ENCODE assay signal across 8 mouse cellular contexts in genomic region chr17:30635367-30635766, GRCm38 (mm10). TPM values are rescaled to one million over a fixed set of nuclear protein-coding genes. Genes with fewer than 3 reads are reported as not detected.
DNase-seq lines count a peak whose midpoint lies in the region; ATAC-seq lines count a peak whose summit lies in the region.
"Had no signal": no experiment of that assay in that cellular context is flagged by ENCODE, and none has a peak within 500 bp of the region (broad histone marks: within the 10 kb centered on the region; RNA-seq: fewer than 3 reads in every experiment).

No protein-coding gene starts in this region.

- no peaks in the 10 kb centered on the region for H3K36me3 ChIP-seq in neural tube, embryonic 12.5 days

- no peaks in the 10 kb centered on the region for H3K27me3 ChIP-seq in neural tube, embryonic 12.5 days (replicated peaks)

- H3K27ac ChIP-seq in neural tube, embryonic 12.5 days: no peak overlapping the region

- ATAC-seq in neural tube, embryonic 12.5 days (ENCODE audit: low FRiP score, low read depth): no peak
- no peak for ATAC-seq in frontal cortex, adult (ENCODE audit: low TSS enrichment)

- no peaks in the 10 kb centered on the region for H3K4me1 ChIP-seq in neural tube, embryonic 12.5 days

- no peak overlapping the region for H3K9ac ChIP-seq in neural tube, embryonic 12.5 days

- no peak overlapping the region for H3K4me3 ChIP-seq in neural tube, embryonic 12.5 days
- H3K4me3 ChIP-seq: megakaryocyte, embryonic 14.5 days had no signal

- H3K9me3 ChIP-seq in neural tube, embryonic 12.5 days: no peaks in the 10 kb centered on the region

- H3K4me2 ChIP-seq in neural tube, embryonic 12.5 days (replicated peaks): peak overlapping the region; percentile 23; the same call in 1 of the 2 replicates

- peak; percentile 36 for DNase-seq in thymus, postnatal 14 days
- no peak for DNase-seq in thymus, adult 18-20 months
- DNase-seq in forelimb bud, embryonic 11.5 days (ENCODE audit: low read depth, low spot score): peak; percentile 31
- peak; percentile 63 to 69 for DNase-seq in kidney, postnatal 4 days
- DNase-seq in frontal cortex, adult 2 months (ENCODE audit: extremely low spot score in 1 of 2, low spot score in 1 of 2): no peak

- 35% methylated on average over 17 of the region's 17 CpGs for WGBS in neural tube, embryonic 12.5 days

RNA-seq across cellular contexts. Expression of gene Glo1, which starts 8.7 kb away (rescaled TPM):
- 183 and 190 TPM in 2 replicates for polyA plus RNA-seq in neural tube, embryonic 12.5 days (2016; fragmentation: Nextera tagmentation; extraction: Ambion mirVana)
- polyA plus RNA-seq in frontal cortex, adult 2 months (2012; rRNA removed): 110 and 123 TPM in 2 replicates

RNA-seq across cellular contexts. Expression of gene Dnah8, which starts 11.2 kb away (rescaled TPM):
- 0.84 and 1.4 TPM in 2 replicates for polyA plus RNA-seq in neural tube, embryonic 12.5 days (2016; fragmentation: Nextera tagmentation; extraction: Ambion mirVana)
- polyA plus RNA-seq in frontal cortex, adult 2 months (2012; rRNA removed): 1.0 and 1.1 TPM in 2 replicates

RNA-seq across cellular contexts. Expression of gene Btbd9, which starts 59.1 kb away (rescaled TPM):
- polyA plus RNA-seq in neural tube, embryonic 12.5 days (2016; fragmentation: Nextera tagmentation; extraction: Ambion mirVana): 88.6 and 96.6 TPM in 2 replicates
- 39.7 and 41.6 TPM in 2 replicates for polyA plus RNA-seq in frontal cortex, adult 2 months (2012; rRNA removed)

Comparison
In these comparisons a context has a peak if more than half of its experiments do, and no peak if none do; other contexts are left out.
1. DNase-seq: peak in thymus, postnatal 14 days (single experiment), forelimb bud, embryonic 11.5 days (single experiment) and kidney, postnatal 4 days (2 of 2); none in thymus, adult 18-20 months (0 of 2) and frontal cortex, adult 2 months (0 of 2).